Mouse (Mus musculus): ENCODE data around the gene Mrpl43.

Gene Mrpl43

DNA sequence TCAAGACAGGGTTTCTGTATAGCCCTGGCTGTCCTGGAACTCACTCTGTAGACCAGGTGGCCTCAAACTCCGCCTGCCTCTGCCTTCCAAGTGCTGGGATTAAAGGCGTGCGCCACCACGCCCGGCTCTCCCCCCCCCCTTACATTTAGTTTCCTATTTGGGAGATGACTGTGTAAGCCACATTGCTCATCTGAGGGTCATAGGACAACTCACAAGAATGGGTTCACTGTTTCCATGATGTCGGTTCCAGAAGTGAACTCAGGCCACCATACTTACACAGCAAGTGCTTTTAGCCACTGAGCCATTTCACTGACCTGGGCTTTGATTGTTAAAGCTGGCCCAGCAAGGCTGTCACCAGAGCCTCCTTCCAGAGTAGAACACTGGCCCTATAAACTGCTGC, 29.1 kb downstream of the Mrpl43 start:
- no peak for DNase-seq (ENCODE audit: low spot score in 2 of 2)

DNA sequence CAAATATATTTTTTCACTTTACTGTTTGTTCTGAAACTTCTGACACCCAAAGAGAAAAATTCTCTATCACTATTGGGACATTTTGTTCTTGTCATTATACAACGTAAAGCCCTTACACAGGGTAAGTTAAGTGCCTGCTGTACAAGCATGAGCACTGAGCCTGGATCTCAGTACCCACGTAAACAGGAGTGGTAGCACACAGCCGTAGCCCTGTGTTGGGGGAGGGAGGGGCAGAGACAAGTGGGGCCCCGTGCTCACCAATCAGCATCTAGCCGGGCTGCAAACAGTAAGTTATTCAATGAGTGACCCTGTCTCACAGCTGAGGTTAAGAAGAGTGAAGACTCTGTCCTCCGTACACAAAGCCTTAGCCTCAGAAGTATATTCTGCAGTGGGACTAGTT, 29.6 kb downstream of the Mrpl43 start:
- DNase-seq (ENCODE audit: low spot score in 2 of 2): no peak

DNA sequence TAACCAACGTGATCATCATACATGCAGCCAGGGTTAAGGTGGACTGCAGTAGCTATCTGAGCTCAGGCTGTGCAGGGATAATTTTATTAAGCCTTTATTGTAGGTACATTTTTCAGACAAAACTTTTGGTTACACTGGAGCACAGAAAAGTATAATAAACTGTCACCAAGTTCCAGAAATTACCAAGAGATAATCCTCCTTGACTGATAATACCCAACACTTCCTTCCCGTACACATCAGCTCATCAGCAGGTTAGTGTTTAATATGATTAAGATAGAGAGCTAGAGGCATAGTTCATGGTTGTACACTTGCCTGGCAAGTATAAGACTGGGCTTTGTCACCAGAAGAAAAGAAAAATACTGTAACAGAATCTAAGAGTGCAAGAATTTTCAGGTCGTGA, 37.9 kb downstream of the Mrpl43 start:
- DNase-seq (ENCODE audit: low spot score in 2 of 2): no peak

DNA sequence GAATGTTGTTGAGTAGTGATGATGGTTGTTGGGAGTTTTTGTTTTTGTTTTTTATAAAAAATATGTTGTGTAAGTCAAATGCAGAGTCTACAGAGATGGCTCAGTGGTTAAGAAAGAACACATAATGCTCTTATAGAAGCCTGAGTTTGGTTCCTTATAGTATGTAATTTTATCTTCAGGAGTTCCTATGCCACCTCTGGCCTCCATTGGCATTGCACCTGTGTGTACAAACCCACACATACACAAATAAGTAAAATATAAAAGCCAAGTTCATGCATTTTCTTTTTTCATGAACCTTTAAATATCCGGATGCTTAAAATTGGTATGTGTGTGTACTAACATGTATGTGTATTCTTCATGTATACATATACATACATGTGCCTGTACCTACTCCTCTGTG, 40.3 kb downstream of the Mrpl43 start:
- no peak for DNase-seq (ENCODE audit: low spot score in 2 of 2)

DNA sequence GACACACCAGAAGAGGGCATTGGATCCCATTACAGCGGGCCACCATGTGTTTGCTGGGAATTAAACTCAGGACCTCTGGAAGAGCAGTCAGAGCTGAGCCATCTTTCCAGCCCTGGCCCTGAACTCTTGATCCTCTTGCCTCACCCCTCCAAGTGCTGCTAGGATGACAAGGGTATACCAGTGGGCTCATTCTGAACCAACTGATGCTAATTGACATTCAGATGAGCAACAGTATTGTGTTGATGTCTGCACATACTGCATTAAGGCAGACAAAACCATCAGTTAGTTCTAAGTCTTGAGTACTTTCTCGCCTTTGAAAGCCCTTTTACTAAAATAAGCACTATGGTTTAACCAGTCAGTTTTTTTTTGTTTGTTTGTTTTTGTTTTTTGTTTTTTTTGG, 46.6 kb downstream of the Mrpl43 start:
- no peak for DNase-seq (ENCODE audit: low spot score in 2 of 2)
